Mouse (Mus musculus) cortical plate, adult 2 months (tissue): ENCODE data around the gene Wdr46.

Experiments
- CTCF ChIP-seq: fragments of 200-500 bp; IDR thresholded peaks from 2 replicates; pipeline ENCODE4 v1.5.1; 2011; ENCODE audit warnings: mild to moderate bottlenecking, control low read depth, low read length; ENCODE audit not compliant: insufficient read depth; ENCODE audit errors: extremely low read depth
- POLR2A ChIP-seq: fragments of 200-500 bp; IDR thresholded peaks from 2 replicates; pipeline ENCODE4 v1.6.1; 2011; ENCODE audit warnings: mild to moderate bottlenecking, low read length, control low read depth; ENCODE audit not compliant: insufficient read depth; ENCODE audit errors: extremely low read depth

GRCm38 (mm10) chr17:33909869-33910250, 30.6 kb upstream of the Wdr46 start:
- TF ChIP-seq POLR2A (no peak), CTCF (no peak)
